Mouse (Mus musculus): ENCODE results near the gene C330021F23Rik. TPM values are rescaled to one million over a fixed set of nuclear protein-coding genes. Genes with fewer than 3 reads are reported as not detected.

Gene C330021F23Rik
- polyA plus RNA-seq, 1 experiment from 2014 or later: 0.72 TPM

DNA sequence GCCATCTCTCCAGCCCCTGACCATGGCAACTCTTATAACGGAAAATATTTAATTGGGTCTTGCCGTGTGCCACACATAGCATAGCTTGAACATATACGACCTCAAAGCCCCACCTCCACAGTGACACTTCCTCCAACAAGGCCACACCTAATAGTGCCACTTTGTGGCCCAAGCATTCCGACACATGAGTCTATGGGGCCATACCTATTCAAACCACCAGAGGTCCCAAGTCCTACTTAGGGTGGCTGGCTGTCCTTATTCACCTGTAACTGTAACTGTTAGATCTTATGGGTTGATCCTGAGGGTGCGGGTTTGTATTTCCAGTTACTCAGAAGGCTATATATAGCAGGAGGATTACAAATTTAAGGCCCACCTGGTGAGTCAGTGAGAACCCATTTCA lies 60.2 kb downstream of the C330021F23Rik start:
- Histone ChIP-seq H3K4me2 (replicated peaks) (no peak overlapping the region), H3K27ac (no peak overlapping the region), H3K36me3 (replicated peaks; ENCODE audit: control insufficient read depth, insufficient read depth) (no peaks in the 10 kb centered on the region), H3K4me3 (replicated peaks; ENCODE audit: low read length) (no peak overlapping the region), H3K27me3 (ENCODE audit: control insufficient read depth, insufficient read depth, low read length) (0 out of 2 replicates have a peak, but pooled peaks cover 10% of the 10 kb centered on the region), H3K9me3 (ENCODE audit: control insufficient read depth, low read length) (no peaks in the 10 kb centered on the region), H3K9ac (no peak overlapping the region), H3K4me1 (replicated peaks; ENCODE audit: control insufficient read depth, insufficient read depth, low read length) (peaks cover 5% of the 10 kb centered on the region; the same call in 1 of the 2 replicates)
- DNase-seq (ENCODE audit: low spot score): no peak
- no peak for ATAC-seq (ENCODE audit: low FRiP score)
- 31% methylated on average over 5 of the region's 5 CpGs for WGBS

DNA sequence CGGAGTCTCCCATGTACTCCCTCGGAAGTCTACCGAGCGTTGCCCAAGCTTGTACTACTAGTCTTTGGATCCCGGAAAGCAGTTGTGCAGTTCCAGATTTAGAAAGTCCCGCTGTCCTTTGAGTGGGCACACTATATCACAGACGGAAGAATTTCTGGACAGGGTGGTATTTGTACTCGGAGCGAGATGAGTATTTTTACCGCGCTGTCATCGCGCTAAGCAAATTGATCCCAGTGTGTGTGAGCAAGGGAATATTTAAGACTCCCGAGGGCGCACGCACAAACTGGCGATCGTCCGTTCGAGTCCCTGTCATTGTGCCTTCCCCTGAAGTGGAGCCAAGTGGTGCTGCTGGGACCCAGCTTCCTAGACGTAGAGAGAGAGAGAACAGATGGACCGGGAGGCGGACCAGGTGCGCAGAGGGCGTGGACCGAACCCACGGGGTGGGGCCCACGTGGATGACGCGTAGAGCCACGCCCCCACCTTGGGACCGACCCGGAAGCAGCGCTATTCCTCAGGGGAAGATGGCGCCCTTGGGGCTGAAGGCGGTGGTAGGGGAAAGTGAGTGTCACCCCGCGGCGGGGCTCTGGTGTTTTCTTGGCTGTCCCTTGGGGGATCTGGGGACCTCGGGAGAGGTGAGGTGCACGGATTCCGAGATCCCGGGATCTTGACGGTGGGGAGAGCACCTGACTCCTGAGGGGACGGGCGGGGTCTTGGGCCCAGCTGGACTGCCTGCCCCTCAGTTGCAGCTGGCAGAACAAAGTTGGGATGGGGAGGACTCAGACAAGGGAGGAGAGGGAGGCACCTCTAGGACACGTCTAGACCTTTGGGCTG lies 63.1 kb downstream of the C330021F23Rik start, which contains the start of gene Stxbp2:
Gene Stxbp2 (plus strand): TSS at position 309 of the 831 bp plus-strand sequence.
- 6% methylated on average over 45 of the region's 47 CpGs for WGBS
- H3K27ac ChIP-seq: no peak within 1 kb of the TSS
- H3K4me2 ChIP-seq (replicated peaks): peak within 1 kb of the TSS; percentile 54
- H3K4me3 ChIP-seq (replicated peaks; ENCODE audit: low read length): peak within 1 kb of the TSS; percentile 35
- H3K4me1 ChIP-seq (replicated peaks; ENCODE audit: control insufficient read depth, insufficient read depth, low read length): peaks cover 5% of the 10 kb centered on the region; the same call in 1 of the 2 replicates
- 0 out of 2 replicates have a peak, but pooled peaks cover 10% of the 10 kb centered on the region for H3K27me3 ChIP-seq (ENCODE audit: control insufficient read depth, insufficient read depth, low read length)
- peak within 1 kb of the TSS; percentile 35 for H3K9ac ChIP-seq
- H3K9me3 ChIP-seq (ENCODE audit: control insufficient read depth, low read length): no peaks in the 10 kb centered on the region
- H3K36me3 ChIP-seq (replicated peaks; ENCODE audit: control insufficient read depth, insufficient read depth): no peaks in the 10 kb centered on the region
- ATAC-seq (ENCODE audit: low FRiP score) (peak; percentile 82), DNase-seq (ENCODE audit: low spot score) (peak; percentile 52)

DNA sequence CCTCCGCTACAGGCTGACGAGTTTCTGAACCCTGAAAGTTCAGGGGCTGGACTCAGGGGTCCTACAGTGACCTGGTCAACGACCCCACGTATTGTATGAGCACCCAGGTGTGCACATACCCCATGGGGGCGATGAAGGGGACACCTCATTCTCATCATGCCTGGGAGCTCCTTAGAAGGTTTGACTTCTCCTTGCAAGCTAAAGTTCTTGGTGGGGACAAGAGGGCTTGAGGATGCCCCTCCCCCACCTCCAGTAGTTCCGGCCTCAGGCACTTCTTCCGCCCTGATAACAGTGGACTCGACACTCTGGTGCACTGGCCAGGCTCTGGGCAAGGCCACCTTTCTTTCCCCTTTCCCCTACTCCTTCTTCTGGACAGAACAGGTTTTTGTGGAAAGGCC lies 63.7 kb downstream of the C330021F23Rik start:
- Histone ChIP-seq H3K4me1 (replicated peaks; ENCODE audit: control insufficient read depth, insufficient read depth, low read length) (peaks cover 5% of the 10 kb centered on the region; the same call in 1 of the 2 replicates), H3K27me3 (ENCODE audit: control insufficient read depth, insufficient read depth, low read length) (0 out of 2 replicates have a peak, but pooled peaks cover 10% of the 10 kb centered on the region), H3K9ac (peak overlapping the region; percentile 35; the same call in 1 of the 2 replicates), H3K27ac (no peak overlapping the region), H3K36me3 (replicated peaks; ENCODE audit: control insufficient read depth, insufficient read depth) (no peaks in the 10 kb centered on the region), H3K9me3 (ENCODE audit: control insufficient read depth, low read length) (no peaks in the 10 kb centered on the region), H3K4me2 (replicated peaks) (peak overlapping the region; percentile 54), H3K4me3 (replicated peaks; ENCODE audit: low read length) (peak overlapping the region; percentile 35)
- DNase-seq (ENCODE audit: low spot score) (no peak), ATAC-seq (ENCODE audit: low FRiP score) (no peak)
- WGBS: 26% methylated on average over 8 of the region's 8 CpGs

Other genes with a start within 250 kb of the C330021F23Rik start
- not detected in 2 replicates for gene A430078G23Rik, start 214.6 kb upstream of the C330021F23Rik start, polyA plus RNA-seq (2014; fragmentation: Nextera tagmentation; extraction: Ambion mirVana)
- 12.6 TPM in 2 replicates for gene Arhgef18, start 175.0 kb upstream of the C330021F23Rik start, polyA plus RNA-seq (2014; fragmentation: Nextera tagmentation; extraction: Ambion mirVana)
- 2.3 and 3.2 TPM in 2 replicates for gene Pex11g, start 100.3 kb upstream of the C330021F23Rik start, polyA plus RNA-seq (2014; fragmentation: Nextera tagmentation; extraction: Ambion mirVana)
- 0.35 and 0.39 TPM in 2 replicates for gene Tex45, start 97.1 kb upstream of the C330021F23Rik start, polyA plus RNA-seq (2014; fragmentation: Nextera tagmentation; extraction: Ambion mirVana)
- gene Zfp358, start 74.9 kb upstream of the C330021F23Rik start, polyA plus RNA-seq (2014; fragmentation: Nextera tagmentation; extraction: Ambion mirVana): 34.5 and 41.2 TPM in 2 replicates
- 70.0 and 86.0 TPM in 2 replicates for gene Mcoln1, start 67.5 kb upstream of the C330021F23Rik start, polyA plus RNA-seq (2014; fragmentation: Nextera tagmentation; extraction: Ambion mirVana)
- 32.7 and 36.5 TPM in 2 replicates for gene Pnpla6, start 52.6 kb upstream of the C330021F23Rik start, polyA plus RNA-seq (2014; fragmentation: Nextera tagmentation; extraction: Ambion mirVana)
- gene Camsap3, start 19.3 kb downstream of the C330021F23Rik start, polyA plus RNA-seq (2014; fragmentation: Nextera tagmentation; extraction: Ambion mirVana): 48.2 and 49.7 TPM in 2 replicates
- 42.9 and 49.1 TPM in 2 replicates for gene Xab2, start 53.3 kb downstream of the C330021F23Rik start, polyA plus RNA-seq (2014; fragmentation: Nextera tagmentation; extraction: Ambion mirVana)
- gene Pet100, start 53.6 kb downstream of the C330021F23Rik start, polyA plus RNA-seq (2014; fragmentation: Nextera tagmentation; extraction: Ambion mirVana): 75.4 and 92.8 TPM in 2 replicates
- gene Pcp2, start 57.6 kb downstream of the C330021F23Rik start, polyA plus RNA-seq (2014; fragmentation: Nextera tagmentation; extraction: Ambion mirVana): 1.0 and 6.3 TPM in 2 replicates
- gene Stxbp2, start 63.0 kb downstream of the C330021F23Rik start, polyA plus RNA-seq (2014; fragmentation: Nextera tagmentation; extraction: Ambion mirVana): 23.3 and 32.3 TPM in 2 replicates
- 0.25 and 0.39 TPM in 2 replicates for gene Retn, start 87.8 kb downstream of the C330021F23Rik start, polyA plus RNA-seq (2014; fragmentation: Nextera tagmentation; extraction: Ambion mirVana)
- gene Mcemp1, start 97.8 kb downstream of the C330021F23Rik start, polyA plus RNA-seq (2014; fragmentation: Nextera tagmentation; extraction: Ambion mirVana): 0.13 TPM in 2 replicates
- 14.9 and 23.1 TPM in 2 replicates for gene Fcor, start 104.4 kb downstream of the C330021F23Rik start, polyA plus RNA-seq (2014; fragmentation: Nextera tagmentation; extraction: Ambion mirVana)
- 47.7 and 51.2 TPM in 2 replicates for gene Trappc5, start 108.3 kb downstream of the C330021F23Rik start, polyA plus RNA-seq (2014; fragmentation: Nextera tagmentation; extraction: Ambion mirVana)
- 0.33 and 0.37 TPM in 2 replicates for gene Fcer2a, start 126.2 kb downstream of the C330021F23Rik start, polyA plus RNA-seq (2014; fragmentation: Nextera tagmentation; extraction: Ambion mirVana)
- not detected in 2 replicates for gene Clec4g, start 152.7 kb downstream of the C330021F23Rik start, polyA plus RNA-seq (2014; fragmentation: Nextera tagmentation; extraction: Ambion mirVana)
- 0.17 TPM in 1 of 2 replicates, not detected in the other for gene Cd209a, start 181.0 kb downstream of the C330021F23Rik start, polyA plus RNA-seq (2014; fragmentation: Nextera tagmentation; extraction: Ambion mirVana)

All from hindbrain, embryonic 14.5 days (tissue).